In the genomic region with DNA sequence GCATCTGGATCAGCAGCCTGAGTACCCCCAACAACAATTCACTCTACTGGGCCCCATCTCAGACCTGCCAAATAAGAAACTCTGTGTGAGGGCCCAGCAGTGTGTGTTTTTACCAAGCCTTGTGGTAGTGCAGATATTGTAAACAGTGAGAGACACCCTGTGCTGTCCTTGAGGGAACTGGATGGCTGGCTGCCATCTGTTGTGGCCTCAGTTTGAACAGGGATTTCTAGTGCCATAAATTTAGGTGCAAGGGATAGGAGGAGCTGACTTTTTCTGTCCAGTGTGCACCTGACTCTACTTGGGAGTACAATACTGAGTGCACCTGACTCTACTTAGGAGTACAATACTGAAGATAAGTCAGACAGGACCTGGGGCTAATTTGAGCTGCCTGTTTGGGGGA, we compare ENCODE assay signal across 30 mouse cellular contexts. TPM values are rescaled to one million over a fixed set of nuclear protein-coding genes. Genes with fewer than 3 reads are reported as not detected.
DNase-seq lines count a peak whose midpoint lies in the region.
"Had no signal": no experiment of that assay in that cellular context is flagged by ENCODE, and none has a peak within 500 bp of the region (broad histone marks: within the 10 kb centered on the region; RNA-seq: fewer than 3 reads in every experiment).

No protein-coding gene starts in this region.

- no peak overlapping the region for H3K27ac ChIP-seq in hindbrain, embryonic 10.5 days
- H3K27ac ChIP-seq: embryonic facial prominence, embryonic 12.5 days; forebrain, embryonic 15.5 days; gastrocnemius, adult 2 months; hindbrain, embryonic 15.5 days; limb, embryonic 10.5 days; limb, embryonic 15.5 days; liver, embryonic 13.5 days; macrophage; midbrain, embryonic 13.5 days; neural tube, embryonic 13.5 days had no signal

- no peaks in the 10 kb centered on the region for H3K27me3 ChIP-seq in hindbrain, embryonic 10.5 days (ENCODE audit: insufficient read depth, poor library complexity, severe bottlenecking)
- H3K27me3 ChIP-seq: embryonic facial prominence, embryonic 12.5 days; forebrain, embryonic 15.5 days; hindbrain, embryonic 15.5 days; limb, embryonic 15.5 days; liver, embryonic 13.5 days; midbrain, embryonic 13.5 days; neural tube, embryonic 13.5 days had no signal

- H3K9me3 ChIP-seq in hindbrain, embryonic 10.5 days, result no peaks in the 10 kb centered on the region
- H3K9me3 ChIP-seq: embryonic facial prominence, embryonic 12.5 days; forebrain, embryonic 15.5 days; hindbrain, embryonic 15.5 days; limb, embryonic 10.5 days; limb, embryonic 15.5 days; liver, embryonic 13.5 days; midbrain, embryonic 13.5 days; neural tube, embryonic 13.5 days had no signal

- H3K4me3 ChIP-seq in hindbrain, embryonic 10.5 days, result no peak overlapping the region
- H3K4me3 ChIP-seq: embryonic facial prominence, embryonic 12.5 days; forebrain, embryonic 15.5 days; gastrocnemius, adult 2 months; hindbrain, embryonic 15.5 days; limb, embryonic 10.5 days; limb, embryonic 15.5 days; liver, embryonic 13.5 days; midbrain, embryonic 13.5 days; neural tube, embryonic 13.5 days had no signal

- intact Hi-C loops in heart, postnatal 36 days (cut with DNase I), result no loop called here

- H3K4me1 ChIP-seq in hindbrain, embryonic 10.5 days (replicated peaks), result 0 out of 2 replicates have a peak, but pooled peaks cover 4% of the 10 kb centered on the region
- H3K4me1 ChIP-seq: embryonic facial prominence, embryonic 12.5 days; forebrain, embryonic 15.5 days; hindbrain, embryonic 15.5 days; limb, embryonic 10.5 days; limb, embryonic 15.5 days; liver, embryonic 13.5 days; midbrain, embryonic 13.5 days had no signal

- H3K36me3 ChIP-seq in hindbrain, embryonic 10.5 days, result no peaks in the 10 kb centered on the region
- H3K36me3 ChIP-seq: embryonic facial prominence, embryonic 12.5 days; forebrain, embryonic 15.5 days; limb, embryonic 10.5 days; limb, embryonic 15.5 days; liver, embryonic 13.5 days; midbrain, embryonic 13.5 days; neural tube, embryonic 13.5 days had no signal

- peak; percentile 21 for DNase-seq in heart, adult 8-10 months (ENCODE audit: low spot score)
- no peak for DNase-seq in heart, postnatal 36 days
- peak; percentile 10 for DNase-seq in testis, postnatal 14 days (ENCODE audit: low spot score)
- DNase-seq in testis, postnatal 10 days (ENCODE audit: low spot score), result no peak
- DNase-seq in adrenal gland, postnatal 25 days, result peak; percentile 50
- no peak for DNase-seq in hindbrain, embryonic 10.5 days (ENCODE audit: low spot score)
- DNase-seq in right cerebral cortex, postnatal 10 days (ENCODE audit: low spot score in 2 of 2), result no peak
- DNase-seq: B cell, adult 2 months; cerebellum, adult 11 months; cerebellum, adult 9-10 months; embryo, embryonic 11 days; gastrocnemius, adult 2 months; gastrocnemius, postnatal 36 days; heart, postnatal 14 days; kidney, adult 9 months; kidney, postnatal 10 days; layer of hippocampus, adult 9-11 months; liver, embryonic 13.5 days; lung, adult 18-20 months; right cerebral cortex, adult 18-20 months; right cerebral cortex, postnatal 4 days; thymus, postnatal 25 days had no signal

RNA-seq across cellular contexts. Expression of gene Rpe, which starts 53.7 kb away (rescaled TPM):
- 10 to 100 TPM in 3 of 4 experiments, 1 to 10 TPM in 1; 9.9 to 12.2 (median 11.0) TPM for total RNA-seq in heart, adult 8-10 months (2022)
- total RNA-seq in heart, postnatal 36 days (2021), result 10 to 100 TPM; 11.7 to 12.7 TPM
- total RNA-seq in adrenal gland, postnatal 25 days (2021), result 83.2 and 93.4 TPM in 2 replicates
- 41.6 and 49.6 TPM in 2 replicates for polyA plus RNA-seq in hindbrain, embryonic 10.5 days (2016; fragmentation: Nextera tagmentation; extraction: Ambion mirVana)

Comparison
In these comparisons a context has a peak if more than half of its experiments do, and no peak if none do; other contexts are left out.
1. DNase-seq: peak in heart, adult 8-10 months (single experiment), testis, postnatal 14 days (single experiment) and adrenal gland, postnatal 25 days (single experiment); none in heart, postnatal 36 days (0 of 2), testis, postnatal 10 days (single experiment), hindbrain, embryonic 10.5 days (single experiment) and right cerebral cortex, postnatal 10 days (0 of 2).